Mouse (Mus musculus) ES-Bruce4 (cell line): ENCODE data around the gene Fndc5. TPM values are rescaled to one million over a fixed set of nuclear protein-coding genes. Genes with fewer than 3 reads are reported as not detected.
A peak's percentile ranks its signal among the peaks of the same experiment; 100 is the strongest.

Source experiments
- H3K27ac ChIP-seq: 2 replicates; pipeline ENCODE4 v1.5.1; 2012; ENCODE audit warnings: low read length, inconsistent platforms; ENCODE audit not compliant: insufficient read depth
- H3K27me3 ChIP-seq: 2 replicates; pipeline ENCODE4 v1.6.1; 2012; ENCODE audit warnings: mild to moderate bottlenecking, low read length, inconsistent platforms; ENCODE audit not compliant: control insufficient read depth, poor library complexity, insufficient read depth, severe bottlenecking
- H3K36me3 ChIP-seq: 2 replicates; pipeline ENCODE4 v1.6.1; 2012; ENCODE audit warnings: inconsistent platforms, mild to moderate bottlenecking, low read length, moderate library complexity; ENCODE audit not compliant: control insufficient read depth, poor library complexity, insufficient read depth, severe bottlenecking
- H3K4me1 ChIP-seq: one replicate; pipeline ENCODE4 v1.8.1; 2011; ENCODE audit warnings: low read length; ENCODE audit not compliant: control insufficient read depth, insufficient read depth
- H3K4me3 ChIP-seq: 2 replicates; pipeline ENCODE4 v1.5.1; 2011; ENCODE audit warnings: low read depth, mild to moderate bottlenecking, low read length
- H3K9ac ChIP-seq: 2 replicates; pipeline ENCODE4 v1.6.1; 2012; ENCODE audit warnings: low read depth, mild to moderate bottlenecking, inconsistent platforms; ENCODE audit not compliant: poor library complexity, severe bottlenecking
- H3K9me3 ChIP-seq: replicated peaks from 2 replicates; pipeline ENCODE4 v1.6.1; 2012; ENCODE audit warnings: mild to moderate bottlenecking, low read length, inconsistent platforms; ENCODE audit not compliant: control insufficient read depth, poor library complexity, insufficient read depth, severe bottlenecking
- CTCF ChIP-seq: IDR thresholded peaks from one replicate; pipeline ENCODE4 v1.8.1; 2011; ENCODE audit warnings: low read depth, low read length
- EP300 ChIP-seq: IDR thresholded peaks from 2 replicates; pipeline ENCODE4 v1.6.1; 2011; ENCODE audit warnings: low read depth, low read length; ENCODE audit not compliant: insufficient read depth
- POLR2A ChIP-seq: IDR thresholded peaks from one replicate; pipeline ENCODE4 v1.8.1; 2011; ENCODE audit warnings: low read length; ENCODE audit not compliant: insufficient read depth
- polyA plus RNA-seq: library from polyadenylated mRNA; stranded (reverse); fragments of >200 nt; gene quantifications from 2 replicates; pipeline ENCODE4 v1.2.4, GENCODE M21; 2011; ENCODE audit warnings: low read depth; ENCODE audit not compliant: missing spikeins, insufficient read depth, insufficient read length

Gene Fndc5
- polyA plus RNA-seq: 2.7 and 3.3 TPM in 2 replicates

DNA sequence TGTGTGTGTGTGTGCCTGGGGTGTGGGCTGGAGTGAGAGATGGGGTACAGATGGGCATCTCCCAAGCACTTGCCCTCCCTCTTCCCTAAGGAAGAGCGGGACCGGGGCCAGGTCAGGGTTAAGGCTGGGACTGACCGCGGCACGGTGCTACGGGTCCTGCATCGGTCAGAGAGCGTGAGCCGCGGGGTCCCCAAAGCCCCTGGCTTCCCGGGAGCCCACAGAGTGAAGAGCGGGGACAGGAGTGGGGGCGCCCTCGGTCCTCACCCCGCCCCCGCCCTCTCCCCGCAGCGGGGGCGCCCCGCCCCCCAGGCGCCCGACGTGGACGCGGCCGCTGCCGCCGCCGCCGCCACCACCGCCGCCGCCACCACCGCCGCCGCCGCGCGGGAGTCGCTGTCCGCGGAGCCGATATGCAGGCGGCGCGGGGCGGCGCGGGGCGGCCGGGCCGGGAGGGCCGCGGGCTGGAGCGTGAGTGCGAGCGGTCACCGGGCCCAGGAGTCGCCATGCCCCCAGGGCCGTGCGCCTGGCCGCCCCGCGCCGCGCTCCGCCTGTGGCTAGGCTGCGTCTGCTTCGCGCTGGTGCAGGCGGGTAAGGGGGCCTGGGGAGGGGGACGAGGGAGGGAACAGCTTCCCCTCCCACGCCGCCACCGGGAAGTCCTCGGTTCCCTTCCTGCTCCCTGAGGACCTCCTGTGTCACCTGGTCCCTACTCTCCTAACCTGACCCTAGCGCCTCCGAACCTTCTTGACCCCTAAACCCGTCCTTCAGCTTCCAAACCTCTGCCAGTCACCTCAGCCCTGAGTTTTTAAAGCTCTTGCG is at the start of gene Fndc5:
Gene Fndc5 (plus strand): TSS at position 421 of the 813 bp plus-strand sequence.
- H3K36me3 ChIP-seq: no peaks in the 10 kb centered on the region
- H3K4me3 ChIP-seq: peak within 1 kb of the TSS; percentile 67
- H3K4me1 ChIP-seq: no peaks in the 10 kb centered on the region
- H3K27ac ChIP-seq: no peak within 1 kb of the TSS
- TF ChIP-seq CTCF: no peak
- TF ChIP-seq POLR2A: no peak
- TF ChIP-seq EP300: no peak
- H3K9ac ChIP-seq: peak within 1 kb of the TSS; percentile 49
- H3K9me3 ChIP-seq: no peaks in the 10 kb centered on the region
- peaks cover 3% of the 10 kb centered on the region; the same call in 1 of the 2 replicates for H3K27me3 ChIP-seq

DNA sequence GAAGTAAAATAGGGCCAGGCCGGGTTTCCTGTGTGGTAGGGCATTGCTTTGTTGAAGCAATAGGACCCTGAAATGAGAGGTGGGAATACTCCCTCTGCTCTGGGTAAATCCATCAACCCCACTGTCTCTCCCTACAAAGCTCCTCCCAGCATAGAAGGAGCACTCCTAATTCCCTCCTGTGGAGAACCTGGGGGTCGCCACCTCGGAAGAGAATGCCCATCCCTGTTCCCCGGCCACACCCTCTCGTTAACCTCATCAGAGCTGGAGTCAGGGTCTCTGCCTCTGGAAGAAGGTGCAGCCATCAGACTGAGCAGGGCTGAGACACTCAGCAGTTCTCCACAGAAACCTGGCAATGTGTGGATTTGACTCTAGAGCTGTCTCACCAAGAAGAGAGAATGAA is 48.9 kb upstream of the Fndc5 start:
- no peaks in the 10 kb centered on the region for H3K9me3 ChIP-seq
- H3K27me3 ChIP-seq: no peaks in the 10 kb centered on the region
- no peak overlapping the region for H3K4me3 ChIP-seq
- TF ChIP-seq POLR2A (no peak), CTCF (no peak), EP300 (no peak)
- H3K27ac ChIP-seq: no peak overlapping the region
- no peaks in the 10 kb centered on the region for H3K4me1 ChIP-seq
- H3K9ac ChIP-seq: no peak overlapping the region
- H3K36me3 ChIP-seq: no peaks in the 10 kb centered on the region

GRCm38 (mm10) chr4:129095276-129095675 is 41.5 kb upstream of the Fndc5 start:
- H3K9me3 ChIP-seq: no peaks in the 10 kb centered on the region
- H3K9ac ChIP-seq: no peak overlapping the region
- no peak for TF ChIP-seq EP300
- no peak for TF ChIP-seq CTCF
- TF ChIP-seq POLR2A: no peak
- no peaks in the 10 kb centered on the region for H3K36me3 ChIP-seq
- peak overlapping the region; percentile 38 for H3K4me3 ChIP-seq
- H3K4me1 ChIP-seq: no peaks in the 10 kb centered on the region
- H3K27ac ChIP-seq: no peak overlapping the region
- no peaks in the 10 kb centered on the region for H3K27me3 ChIP-seq

DNA sequence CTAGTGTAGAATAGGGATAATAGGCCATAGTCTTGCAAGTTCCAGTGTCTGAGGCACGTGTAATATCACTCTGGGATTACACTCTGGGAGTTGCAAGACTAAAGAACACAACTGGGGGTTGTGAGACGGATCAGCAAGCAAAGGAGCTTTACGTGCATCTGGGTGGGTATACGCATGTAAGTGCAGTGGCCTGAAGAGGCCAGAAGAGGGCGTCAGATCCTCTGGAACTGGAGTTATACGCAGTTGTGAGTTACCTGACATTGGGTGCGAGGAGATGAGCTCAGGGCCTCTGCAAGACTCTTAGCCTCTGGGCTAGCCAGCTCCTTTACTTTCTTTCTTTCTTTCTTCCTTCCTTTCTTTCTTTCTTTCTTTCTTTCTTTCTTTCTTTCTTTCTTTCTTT is 39.8 kb upstream of the Fndc5 start:
- H3K36me3 ChIP-seq: no peaks in the 10 kb centered on the region

GRCm38 (mm10) chr4:129102133-129102829 is 34.5 kb upstream of the Fndc5 start:
- Histone ChIP-seq H3K27ac (no peak overlapping the region), H3K27me3 (no peaks in the 10 kb centered on the region), H3K9ac (no peak overlapping the region), H3K4me3 (no peak overlapping the region), H3K36me3 (no peaks in the 10 kb centered on the region), H3K4me1 (peaks cover 2% of the 10 kb centered on the region), H3K9me3 (no peaks in the 10 kb centered on the region)
- no peak for TF ChIP-seq POLR2A
- TF ChIP-seq EP300: no peak
- TF ChIP-seq CTCF: no peak

More for the DNA sequence above, 39.8 kb upstream of the Fndc5 start:
- no peak overlapping the region for H3K4me3 ChIP-seq
- no peak overlapping the region for H3K9ac ChIP-seq
- H3K9me3 ChIP-seq: no peaks in the 10 kb centered on the region
- no peaks in the 10 kb centered on the region for H3K4me1 ChIP-seq
- peak; percentile 13 for TF ChIP-seq CTCF
- no peak for TF ChIP-seq POLR2A
- no peak for TF ChIP-seq EP300
- no peaks in the 10 kb centered on the region for H3K27me3 ChIP-seq
- H3K27ac ChIP-seq: no peak overlapping the region

GRCm38 (mm10) chr4:129105356-129105755 is 31.4 kb upstream of the Fndc5 start, which contains the start of gene Tmem54:
Tmem54 (plus strand) TSS chr4:129105548.
- TF ChIP-seq POLR2A (no peak), EP300 (0 out of 2 replicates have a peak, but pooled peaks have one; percentile 38)
- Histone ChIP-seq H3K27me3 (no peaks in the 10 kb centered on the region), H3K4me3 (peak within 1 kb of the TSS; percentile 55), H3K27ac (no peak within 1 kb of the TSS), H3K4me1 (peaks cover 2% of the 10 kb centered on the region), H3K9ac (peak within 1 kb of the TSS; percentile 29), H3K9me3 (no peaks in the 10 kb centered on the region), H3K36me3 (no peaks in the 10 kb centered on the region)
